Mouse (Mus musculus): ENCODE measurements around the gene Fam172a.

DNA sequence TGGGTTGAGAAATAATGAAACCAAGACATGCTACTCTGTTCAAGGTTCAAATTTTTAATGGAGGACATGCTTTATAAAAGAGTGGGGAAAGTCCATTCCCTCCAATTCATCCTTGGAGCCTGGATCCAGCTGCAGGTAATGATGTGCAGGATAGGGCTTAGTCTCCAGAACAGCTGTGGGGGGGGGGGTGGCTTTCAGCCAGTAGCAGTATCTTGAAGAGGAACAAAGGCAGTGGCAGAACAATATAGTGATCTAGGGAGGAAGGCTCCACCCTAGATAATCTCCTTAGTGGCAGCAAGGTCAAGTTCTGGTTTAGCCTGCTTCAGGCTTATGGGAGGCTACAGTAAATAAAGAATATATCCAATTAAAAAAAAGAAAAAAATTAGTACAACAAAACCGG is 108.6 kb downstream of the Fam172a start:
- TF ChIP-seq CTCF (IDR thresholded peaks at IDR 0.05; ENCODE audit: low read depth, low read length) (no peak), GATA2 (IDR thresholded peaks at IDR 0.05; ENCODE audit: borderline replicate concordance, low read depth, low read length) (no peak), GATA1 (IDR thresholded peaks at IDR 0.05; ENCODE audit: borderline replicate concordance, low read length) (no peak), POLR2AphosphoS5 (IDR thresholded peaks at IDR 0.05; ENCODE audit: insufficient replicate concordance, low read depth, low read length) (no peak), TAL1 (conservative IDR thresholded peaks at IDR 0.05; ENCODE audit: low read depth, low read length) (no peak)

Data from G1E (cell line).